Mouse (Mus musculus): ENCODE measurements around the gene Gm45062. TPM values are rescaled to one million over a fixed set of nuclear protein-coding genes. Genes with fewer than 3 reads are reported as not detected.

The Gm45062 gene
- polyA plus RNA-seq, 1 experiment from 2014 or later, result 2.1 TPM

- H3K36me3 ChIP-seq (ENCODE audit: insufficient read depth, low read length), result no peaks in the 10 kb centered on the region
- ATAC-seq (no peak), DNase-seq (ENCODE audit: low spot score) (no peak)
- H3K27ac ChIP-seq (ENCODE audit: low read length), result no peak overlapping the region
- H3K9ac ChIP-seq (replicated peaks; ENCODE audit: low read depth), result no peak overlapping the region
- no peaks in the 10 kb centered on the region for H3K27me3 ChIP-seq (replicated peaks; ENCODE audit: insufficient read depth, low read length)
- no peak overlapping the region for H3K4me2 ChIP-seq (replicated peaks; ENCODE audit: low read depth, low read length)
- TF ChIP-seq CTCF (IDR thresholded peaks at IDR 0.05) (no peak), EP300 (IDR thresholded peaks at IDR 0.05) (no peak)
- H3K4me1 ChIP-seq (ENCODE audit: insufficient read depth, low read depth, low read length), result no peaks in the 10 kb centered on the region
- H3K4me3 ChIP-seq (ENCODE audit: low read depth, low read length), result no peak overlapping the region
- WGBS, result 53% methylated on average over 1 of the region's 1 CpGs
- H3K9me3 ChIP-seq (ENCODE audit: low read length), result no peaks in the 10 kb centered on the region
These were observed 140.5 kb downstream of the Gm45062 start for GRCm38 (mm10) chr6:8399710-8400109.

DNA sequence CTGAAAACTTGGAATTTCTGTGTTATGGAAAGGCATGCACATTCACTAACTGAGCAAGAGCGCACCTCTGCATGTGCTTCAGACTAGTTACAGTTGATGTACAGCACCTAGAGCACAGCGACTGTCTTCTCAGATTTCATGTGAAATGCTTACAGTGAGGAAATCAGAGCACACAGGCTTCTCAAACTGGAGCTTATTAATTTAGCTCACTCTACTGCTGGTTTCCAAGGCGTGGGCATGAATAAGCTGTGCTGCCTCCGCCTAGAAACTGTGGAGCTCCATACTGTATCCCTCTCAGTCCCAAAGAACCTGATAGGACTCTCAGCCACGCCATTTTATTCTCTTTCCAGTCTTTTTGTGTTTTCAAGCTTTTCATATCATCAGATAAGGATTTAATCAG lies 143.9 kb downstream of the Gm45062 start:
- Histone ChIP-seq H3K27me3 (replicated peaks; ENCODE audit: insufficient read depth, low read length) (no peaks in the 10 kb centered on the region), H3K4me2 (replicated peaks; ENCODE audit: low read depth, low read length) (no peak overlapping the region), H3K4me1 (ENCODE audit: insufficient read depth, low read depth, low read length) (no peaks in the 10 kb centered on the region), H3K4me3 (ENCODE audit: low read depth, low read length) (no peak overlapping the region), H3K36me3 (ENCODE audit: insufficient read depth, low read length) (no peaks in the 10 kb centered on the region), H3K9ac (replicated peaks; ENCODE audit: low read depth) (no peak overlapping the region), H3K9me3 (ENCODE audit: low read length) (no peaks in the 10 kb centered on the region), H3K27ac (ENCODE audit: low read length) (no peak overlapping the region)
- 92% methylated on average over 5 of the region's 5 CpGs for WGBS
- ATAC-seq (no peak), DNase-seq (ENCODE audit: low spot score) (no peak)
- TF ChIP-seq EP300 (IDR thresholded peaks at IDR 0.05), result no peak
- TF ChIP-seq CTCF (IDR thresholded peaks at IDR 0.05), result no peak

- Histone ChIP-seq H3K4me1 (ENCODE audit: insufficient read depth, low read depth, low read length) (no peaks in the 10 kb centered on the region), H3K9ac (replicated peaks; ENCODE audit: low read depth) (no peak overlapping the region), H3K4me3 (ENCODE audit: low read depth, low read length) (no peak overlapping the region), H3K9me3 (ENCODE audit: low read length) (no peaks in the 10 kb centered on the region), H3K27ac (ENCODE audit: low read length) (no peak overlapping the region), H3K36me3 (ENCODE audit: insufficient read depth, low read length) (no peaks in the 10 kb centered on the region), H3K27me3 (replicated peaks; ENCODE audit: insufficient read depth, low read length) (no peaks in the 10 kb centered on the region), H3K4me2 (replicated peaks; ENCODE audit: low read depth, low read length) (no peak overlapping the region)
- ATAC-seq (no peak), DNase-seq (ENCODE audit: low spot score) (no peak)
- TF ChIP-seq CTCF (IDR thresholded peaks at IDR 0.05) (no peak), EP300 (IDR thresholded peaks at IDR 0.05) (no peak)
- WGBS, result 82% methylated on average over 5 of the region's 5 CpGs
These were observed 146.6 kb downstream of the Gm45062 start for GRCm38 (mm10) chr6:8405844-8406243.

DNA sequence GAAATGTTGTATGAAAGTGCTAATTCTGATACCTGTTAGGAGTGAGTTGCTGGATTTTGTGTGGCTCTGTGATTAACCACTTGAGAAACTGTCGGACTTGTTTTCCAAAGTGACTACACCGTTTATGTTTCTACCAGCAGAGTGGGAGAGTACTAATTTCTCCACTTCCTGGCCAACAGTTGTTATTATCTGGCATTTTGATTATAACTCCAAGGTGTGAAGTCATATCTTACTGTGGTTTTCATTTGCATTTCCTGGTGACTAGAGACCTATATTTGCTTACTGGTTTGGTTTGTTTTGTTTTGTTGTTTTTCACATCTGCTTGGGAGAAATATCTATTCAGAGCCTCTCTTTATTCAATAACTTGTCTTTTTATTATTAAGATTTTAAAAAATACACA lies 149.1 kb downstream of the Gm45062 start:
- 59% methylated on average over 2 of the region's 2 CpGs for WGBS
- no peaks in the 10 kb centered on the region for H3K4me1 ChIP-seq (ENCODE audit: insufficient read depth, low read depth, low read length)

DNA sequence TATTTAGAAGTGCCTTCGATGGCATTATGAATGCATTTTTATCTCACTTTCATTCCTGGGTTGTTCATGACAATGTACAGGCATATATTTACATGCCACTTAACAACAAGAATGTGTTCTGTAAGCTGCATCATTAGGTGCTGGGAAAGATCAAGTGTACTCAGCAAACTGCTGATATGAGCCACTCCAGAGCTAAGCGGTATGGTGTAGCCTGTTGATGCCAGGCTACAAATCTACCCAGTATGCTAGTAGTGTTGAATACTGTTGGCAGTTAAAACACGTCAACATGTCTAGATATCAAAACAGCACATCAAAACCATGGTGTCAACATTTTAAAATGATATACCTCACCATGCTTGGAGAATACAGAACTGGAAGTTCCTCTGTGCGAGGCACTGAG lies 150.6 kb downstream of the Gm45062 start:
- TF ChIP-seq CTCF (IDR thresholded peaks at IDR 0.05) (no peak), EP300 (IDR thresholded peaks at IDR 0.05) (peak; percentile 67)
- H3K27ac ChIP-seq (ENCODE audit: low read length), result no peak overlapping the region
- H3K9me3 ChIP-seq (ENCODE audit: low read length), result no peaks in the 10 kb centered on the region
- peak; percentile 80 for ATAC-seq
- DNase-seq (ENCODE audit: low spot score), result peak; percentile 34
- H3K36me3 ChIP-seq (ENCODE audit: insufficient read depth, low read length), result no peaks in the 10 kb centered on the region
- no peak overlapping the region for H3K4me2 ChIP-seq (replicated peaks; ENCODE audit: low read depth, low read length)
- no peak overlapping the region for H3K4me3 ChIP-seq (ENCODE audit: low read depth, low read length)
- 61% methylated on average over 4 of the region's 4 CpGs for WGBS
- no peaks in the 10 kb centered on the region for H3K27me3 ChIP-seq (replicated peaks; ENCODE audit: insufficient read depth, low read length)
- H3K9ac ChIP-seq (replicated peaks; ENCODE audit: low read depth), result no peak overlapping the region
- H3K4me1 ChIP-seq (ENCODE audit: insufficient read depth, low read depth, low read length), result no peaks in the 10 kb centered on the region

More for the DNA sequence above, 149.1 kb downstream of the Gm45062 start:
- Histone ChIP-seq H3K27ac (ENCODE audit: low read length) (no peak overlapping the region), H3K4me3 (ENCODE audit: low read depth, low read length) (no peak overlapping the region), H3K9ac (replicated peaks; ENCODE audit: low read depth) (no peak overlapping the region), H3K36me3 (ENCODE audit: insufficient read depth, low read length) (no peaks in the 10 kb centered on the region), H3K4me2 (replicated peaks; ENCODE audit: low read depth, low read length) (no peak overlapping the region), H3K27me3 (replicated peaks; ENCODE audit: insufficient read depth, low read length) (no peaks in the 10 kb centered on the region), H3K9me3 (ENCODE audit: low read length) (no peaks in the 10 kb centered on the region)
- TF ChIP-seq EP300 (IDR thresholded peaks at IDR 0.05) (no peak), CTCF (IDR thresholded peaks at IDR 0.05) (no peak)
- no peak for DNase-seq (ENCODE audit: low spot score)
- ATAC-seq, result no peak

- H3K27me3 ChIP-seq (replicated peaks; ENCODE audit: insufficient read depth, low read length), result no peaks in the 10 kb centered on the region
- no peaks in the 10 kb centered on the region for H3K9me3 ChIP-seq (ENCODE audit: low read length)
- no peak overlapping the region for H3K27ac ChIP-seq (ENCODE audit: low read length)
- H3K4me2 ChIP-seq (replicated peaks; ENCODE audit: low read depth, low read length), result no peak overlapping the region
- H3K36me3 ChIP-seq (ENCODE audit: insufficient read depth, low read length), result no peaks in the 10 kb centered on the region
- H3K4me1 ChIP-seq (ENCODE audit: insufficient read depth, low read depth, low read length), result no peaks in the 10 kb centered on the region
- ATAC-seq (peak; percentile 38; the same call in 1 of the 2 replicates), DNase-seq (ENCODE audit: low spot score) (peak; percentile 44)
- no peak for TF ChIP-seq EP300 (IDR thresholded peaks at IDR 0.05)
- no peak for TF ChIP-seq CTCF (IDR thresholded peaks at IDR 0.05)
- no peak overlapping the region for H3K4me3 ChIP-seq (ENCODE audit: low read depth, low read length)
- H3K9ac ChIP-seq (replicated peaks; ENCODE audit: low read depth), result no peak overlapping the region
- WGBS, result 61% methylated on average over 10 of the region's 10 CpGs
These were observed 153.8 kb downstream of the Gm45062 start for GRCm38 (mm10) chr6:8412845-8413598.
